Mouse (Mus musculus) layer of hippocampus, postnatal 36 days (tissue): ENCODE data around the gene Crlf1. TPM values are rescaled to one million over a fixed set of nuclear protein-coding genes. Genes with fewer than 3 reads are reported as not detected.

Experiments used
- DNase-seq, 2 experiments: peaks; one replicate each; pipeline ENCODE4 v3.0.0; 2022
- total RNA-seq, 2 experiments: library from RNA; stranded (reverse); gene quantifications; 2 replicates each; pipeline ENCODE4 v1.2.3; 2021

The Crlf1 gene
- total RNA-seq, 2 experiments from 2014 or later, result 42.9 to 45.2 TPM

DNA sequence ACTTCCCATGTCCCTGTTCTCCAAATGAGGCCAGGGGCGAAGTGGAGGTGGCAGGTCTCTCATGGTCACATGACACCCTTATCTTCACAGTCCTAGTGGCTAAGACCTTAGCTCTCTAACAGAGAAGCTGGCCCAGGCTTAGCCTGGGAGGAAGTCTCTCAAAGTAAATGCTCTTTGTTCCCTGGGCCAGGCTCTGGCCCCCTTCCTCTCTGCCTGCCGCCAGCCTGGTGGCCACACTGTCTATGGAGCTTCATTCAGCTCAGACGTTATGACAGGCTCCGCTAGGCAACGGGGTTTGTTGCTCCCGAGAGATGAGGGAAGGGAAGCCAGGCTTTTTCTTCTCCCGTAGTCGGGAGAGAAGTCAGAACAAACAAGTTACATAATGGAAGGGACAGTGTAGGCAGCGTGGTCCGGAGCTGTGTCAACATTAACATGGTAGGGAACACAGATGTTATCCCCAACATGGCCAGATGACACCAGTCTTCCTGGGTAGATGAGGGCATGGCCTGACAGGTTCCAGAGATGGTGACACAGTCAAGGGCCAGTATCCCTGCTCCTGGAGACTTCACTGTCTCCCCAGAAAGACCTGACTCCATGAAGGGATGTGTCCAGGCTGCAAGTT lies 23.6 kb upstream of the Crlf1 start:
- DNase-seq, result no peak

DNA sequence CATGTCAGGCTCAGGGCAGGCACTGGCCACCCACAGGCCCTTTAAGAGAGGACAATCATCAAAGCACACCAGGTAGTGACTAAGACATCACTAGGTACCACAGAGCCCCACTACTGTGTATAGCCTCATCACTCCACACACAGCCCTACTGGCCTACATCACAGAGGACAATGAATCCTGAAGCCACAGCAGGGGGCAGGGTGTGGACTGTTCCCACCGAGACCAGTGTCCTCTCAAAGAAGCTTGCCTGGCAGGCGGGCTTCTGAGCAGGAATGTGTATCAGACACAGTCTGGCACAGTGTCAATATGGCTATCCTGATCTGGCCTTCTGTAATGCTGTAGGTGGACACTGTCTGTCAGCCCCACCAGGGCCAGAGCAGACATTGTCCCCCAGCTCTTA lies 23.0 kb upstream of the Crlf1 start:
- no peak for DNase-seq

DNA sequence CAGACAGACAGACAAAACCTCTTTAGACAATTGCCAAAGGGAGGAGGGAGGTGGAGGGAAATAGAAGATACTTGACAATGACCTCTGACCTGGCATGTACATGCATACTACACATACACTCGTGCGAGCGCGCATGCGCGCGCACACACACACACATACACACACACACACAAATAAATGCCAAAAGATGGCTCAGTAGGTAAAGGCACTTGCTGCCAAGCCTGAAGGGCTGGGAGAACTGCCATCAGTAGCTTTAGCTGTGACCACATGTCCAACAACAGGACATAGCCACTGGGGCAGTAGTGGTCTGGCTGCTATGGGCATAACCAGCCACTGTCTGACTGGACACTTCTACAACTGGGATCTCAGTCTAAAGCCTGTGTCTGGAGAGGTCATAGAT lies 21.1 kb upstream of the Crlf1 start:
- DNase-seq, result no peak

DNA sequence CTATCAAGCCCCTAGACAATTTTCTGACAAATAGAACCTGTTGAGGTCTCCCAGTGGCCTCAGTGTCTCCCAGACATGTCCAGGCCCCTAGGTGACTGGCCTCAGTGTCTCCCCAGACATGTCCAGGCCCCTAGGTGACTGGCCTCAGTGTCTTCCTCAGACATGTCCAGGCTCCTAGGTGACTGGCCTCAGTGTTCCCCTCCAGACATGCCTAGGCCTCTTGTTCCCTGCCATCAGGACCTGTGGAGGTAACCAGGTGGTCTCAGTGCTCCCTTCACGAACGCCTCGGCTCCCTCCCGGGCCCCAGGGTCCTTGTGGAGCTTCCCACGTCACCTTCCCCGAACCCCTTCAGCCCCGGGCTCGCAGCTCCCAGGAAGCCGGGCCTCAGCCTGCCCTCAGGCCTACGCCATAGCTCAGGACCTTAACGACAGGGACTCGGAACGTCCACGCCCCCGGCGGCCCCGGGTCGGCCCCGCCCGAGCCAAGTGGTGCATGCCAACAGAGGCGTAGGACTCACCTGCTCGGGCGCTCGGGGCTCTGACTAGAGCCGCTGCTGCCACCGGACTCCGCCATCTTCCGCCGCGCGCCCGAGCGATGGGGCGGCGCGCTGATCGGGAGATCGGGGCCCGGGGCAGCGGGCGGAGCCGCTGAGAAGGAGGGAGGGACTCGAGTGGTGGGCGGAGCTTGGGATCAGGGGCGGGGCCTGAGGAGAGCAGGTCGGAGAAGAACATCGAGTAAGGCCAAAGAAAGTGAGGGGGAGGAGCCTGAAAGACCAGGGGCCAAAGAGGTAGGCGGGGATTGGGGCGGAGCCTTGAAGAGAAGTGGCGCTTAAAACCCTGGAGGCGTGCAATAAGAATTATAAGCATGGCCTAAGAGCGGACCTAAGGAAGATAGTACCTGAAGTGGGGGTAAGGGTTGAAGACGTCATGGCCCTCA lies 16.4 kb upstream of the Crlf1 start, which contains the start of gene Klhl26:
Gene Klhl26 (minus strand): TSS at position 636 of the 936 bp plus-strand sequence.
- DNase-seq, result peak; percentile 89 to 91

DNA sequence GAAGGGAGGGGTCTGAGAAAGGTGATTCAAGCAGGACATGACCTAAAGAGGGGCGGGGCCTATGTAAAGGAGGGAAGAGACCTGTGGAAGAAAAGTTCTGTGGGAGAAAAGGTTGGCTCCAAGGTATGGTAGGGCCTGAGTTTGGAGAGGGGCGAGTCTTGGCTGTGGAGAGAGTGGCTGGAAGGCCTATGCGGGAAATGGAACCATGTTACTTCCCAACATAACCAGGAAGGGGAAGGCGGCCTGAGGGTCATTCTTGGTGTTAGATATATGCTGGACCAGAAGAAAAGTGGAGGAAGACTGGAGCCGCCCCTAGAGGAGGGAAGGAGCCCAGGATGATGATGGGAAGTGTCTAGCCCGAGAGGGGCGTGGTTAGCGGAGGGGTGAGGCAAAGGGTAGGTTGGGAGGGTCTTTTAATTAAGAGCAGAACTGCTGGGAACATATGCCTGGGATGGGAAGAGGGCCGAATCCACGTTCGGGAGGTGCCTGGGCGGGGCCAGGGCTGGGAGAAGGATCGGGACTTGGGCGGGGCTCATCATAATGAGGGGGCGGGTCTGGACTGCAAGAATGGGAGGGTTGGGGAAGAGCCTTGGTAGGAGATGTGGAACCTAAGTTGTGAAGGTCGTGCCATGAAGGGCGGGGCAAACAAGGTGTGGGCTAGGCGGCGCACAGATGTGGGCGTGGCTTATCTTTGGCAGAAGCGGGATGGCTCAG lies 15.5 kb upstream of the Crlf1 start:
- no peak for DNase-seq

DNA sequence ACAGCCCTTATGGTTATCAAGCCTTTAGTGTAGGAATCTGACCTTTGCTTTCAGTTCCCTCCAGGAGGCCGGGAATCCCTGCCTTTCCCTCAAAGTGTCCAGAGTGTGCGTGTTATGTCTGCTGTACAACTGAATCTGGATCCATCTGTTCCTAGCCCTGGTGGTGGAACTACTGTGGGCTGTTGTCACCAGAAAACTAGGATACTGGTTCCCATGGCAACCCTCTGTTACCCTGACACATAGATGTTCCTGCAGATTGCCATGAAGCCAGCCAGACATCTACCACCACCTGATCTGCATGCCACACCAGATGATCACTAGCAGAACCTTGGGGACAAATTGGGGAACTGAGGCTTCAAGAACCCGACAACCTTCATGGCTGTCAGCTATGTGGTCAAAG lies 11.1 kb upstream of the Crlf1 start:
- peak in 1 of 2 experiments; percentile 67 for DNase-seq

DNA sequence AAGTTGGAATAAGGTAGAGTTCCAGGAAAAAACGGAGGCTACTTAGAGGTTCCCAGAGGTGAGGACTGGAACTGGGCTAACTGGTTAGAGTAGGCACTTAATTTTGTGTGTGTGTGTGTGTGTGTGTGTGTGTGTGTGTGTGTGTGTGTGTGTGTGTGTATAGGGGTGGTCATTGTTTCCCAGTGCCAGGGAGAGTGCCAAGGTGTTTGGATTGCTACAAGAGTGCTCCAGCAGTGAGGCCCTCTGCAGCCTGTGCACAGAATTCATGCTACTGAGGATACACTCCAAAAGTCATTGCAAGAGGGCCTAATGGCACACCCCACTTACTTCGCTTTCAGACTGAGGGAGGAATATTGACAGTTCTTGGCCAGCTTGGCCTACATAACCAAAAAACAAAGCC lies 10.0 kb upstream of the Crlf1 start:
- DNase-seq, result no peak

DNA sequence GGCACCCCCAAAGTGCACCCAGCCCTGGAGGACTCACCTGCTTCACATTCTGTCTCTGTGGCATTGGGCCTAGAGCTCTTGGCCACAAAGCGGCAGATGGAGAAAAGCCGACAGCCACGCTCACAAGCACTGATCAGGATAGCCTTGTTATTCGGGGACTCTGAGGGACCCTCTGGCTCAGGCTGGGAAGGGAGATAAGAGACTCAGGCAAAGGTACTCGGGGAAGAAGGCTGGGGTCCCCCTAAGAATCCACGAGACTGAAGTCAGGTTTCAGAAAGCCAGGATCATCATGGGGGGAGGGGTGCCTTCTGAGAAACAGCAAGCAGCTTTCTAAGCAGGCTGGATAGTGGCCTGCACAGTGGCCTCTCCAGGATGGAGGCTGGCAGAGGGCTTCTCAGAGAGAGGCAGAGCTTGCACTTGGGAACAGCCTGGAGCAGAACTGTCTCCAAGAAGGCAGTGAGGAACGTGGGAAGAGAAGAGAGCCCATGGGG lies 6.7 kb upstream of the Crlf1 start:
- no peak for DNase-seq

DNA sequence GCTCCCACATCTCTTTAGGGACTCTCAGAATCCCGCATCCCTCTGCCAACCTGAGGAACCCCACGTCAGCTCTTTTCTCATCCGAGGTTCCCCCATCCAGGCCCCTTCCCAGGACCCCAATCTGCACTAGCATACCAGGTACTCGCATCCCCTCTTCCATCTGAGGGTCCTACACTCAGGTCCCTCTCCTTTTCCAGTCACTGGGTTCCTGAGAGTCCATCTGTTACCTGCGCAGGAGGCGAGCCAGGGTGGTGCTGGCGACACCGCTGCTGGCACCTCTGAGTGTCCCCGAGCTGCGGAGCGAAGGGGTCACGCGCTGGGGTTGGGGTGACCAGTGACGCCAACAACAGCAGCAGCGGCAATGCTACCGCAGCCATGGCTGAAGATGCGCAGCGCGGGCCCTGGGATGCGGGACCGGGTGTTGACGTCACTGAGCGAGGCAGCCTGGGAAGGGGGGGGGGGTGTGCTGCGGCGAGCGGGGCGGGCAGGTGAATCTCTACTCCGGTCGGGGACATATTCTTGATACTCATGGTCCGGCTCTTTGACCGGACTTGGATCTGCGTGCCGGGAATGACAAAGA lies 5.9 kb upstream of the Crlf1 start, which contains the start of gene Tmem59l:
Gene Tmem59l (minus strand): TSS at position 418 of the 580 bp plus-strand sequence.
- no peak for DNase-seq

DNA sequence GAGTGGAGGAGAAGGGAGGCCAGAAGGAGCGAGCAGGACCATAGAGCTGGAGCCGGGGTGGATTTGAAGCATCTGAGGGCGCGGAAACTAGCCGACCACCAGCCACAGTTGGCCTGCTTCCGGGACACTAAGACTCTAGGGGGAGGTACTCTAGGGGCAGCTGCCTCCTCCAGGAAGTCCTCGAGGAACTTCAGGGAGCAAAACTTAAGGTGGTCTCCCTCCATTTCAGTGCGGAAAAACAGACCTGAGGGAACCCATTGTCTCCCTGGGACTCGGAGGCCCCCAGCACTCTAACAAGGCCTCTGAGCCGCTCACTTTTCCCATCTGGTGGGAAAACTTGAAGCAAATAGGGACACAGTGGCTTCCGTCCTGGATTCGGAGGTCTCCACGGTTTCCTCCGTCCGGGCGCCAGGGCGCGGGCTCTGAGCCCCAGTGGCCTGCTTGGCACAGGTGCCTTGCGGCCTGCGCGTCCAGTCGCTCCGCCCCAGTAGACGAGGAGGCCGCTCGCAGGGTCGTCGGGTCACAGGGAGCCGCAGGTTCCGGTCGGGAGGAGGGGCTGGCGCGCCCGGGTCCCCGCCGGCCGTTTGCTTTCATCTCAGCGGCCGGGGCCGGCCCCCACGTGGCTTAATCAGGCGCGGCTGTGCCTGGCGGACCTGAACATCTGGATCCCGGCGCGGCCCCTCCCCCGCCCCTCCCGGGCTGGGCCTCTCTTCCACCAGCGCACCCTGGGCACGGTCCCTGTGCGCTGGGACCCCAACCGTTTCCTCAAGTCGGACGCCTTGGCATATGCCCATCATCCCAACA lies 4.8 kb upstream of the Crlf1 start:
- no peak for DNase-seq

DNA sequence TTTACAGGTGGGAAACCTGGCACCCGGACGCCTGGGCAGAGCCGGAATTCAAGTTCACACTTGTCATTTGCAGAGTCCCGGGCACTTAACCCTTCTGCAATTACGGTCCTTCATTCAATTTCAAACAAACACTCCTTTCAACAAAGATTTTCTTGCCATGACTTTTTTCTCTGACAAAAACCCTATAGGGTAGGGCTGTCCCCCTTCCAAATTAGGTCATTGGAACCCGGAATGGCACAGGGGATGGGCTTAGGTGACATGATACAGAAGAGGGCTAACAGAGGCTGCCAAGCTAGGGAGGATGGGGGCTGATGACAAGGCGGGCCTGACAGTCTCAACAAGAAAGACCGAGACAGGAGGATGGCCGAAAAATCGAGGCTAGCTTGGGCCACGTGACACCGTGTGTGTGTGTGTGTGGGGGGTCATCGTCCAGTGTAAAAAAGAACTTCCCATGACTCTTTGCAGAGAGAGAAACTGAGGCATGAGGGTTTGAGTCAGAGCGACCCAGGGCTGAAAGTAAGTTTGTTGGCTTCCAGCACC lies 4.0 kb upstream of the Crlf1 start:
- no peak for DNase-seq

DNA sequence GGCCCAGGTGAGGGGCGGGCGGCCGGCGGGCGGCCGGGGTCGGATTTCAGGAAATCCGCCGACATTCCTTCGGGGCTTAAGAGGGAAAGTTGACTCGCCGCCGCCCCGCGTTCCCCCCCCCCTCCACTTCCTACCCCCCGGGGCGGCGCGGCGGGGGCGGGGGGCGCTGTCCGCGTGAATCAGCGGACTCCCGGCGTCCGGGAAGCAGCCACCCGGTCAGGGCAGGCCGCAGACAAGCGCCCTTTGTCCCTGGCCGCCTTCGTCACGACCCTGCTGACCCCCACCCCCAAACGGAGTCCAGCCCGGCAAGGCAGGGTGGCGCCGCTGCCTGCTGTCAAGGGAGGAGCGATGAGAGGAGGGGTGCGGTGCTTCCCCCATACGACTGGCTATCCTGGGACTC lies 3.4 kb upstream of the Crlf1 start:
- no peak for DNase-seq

DNA sequence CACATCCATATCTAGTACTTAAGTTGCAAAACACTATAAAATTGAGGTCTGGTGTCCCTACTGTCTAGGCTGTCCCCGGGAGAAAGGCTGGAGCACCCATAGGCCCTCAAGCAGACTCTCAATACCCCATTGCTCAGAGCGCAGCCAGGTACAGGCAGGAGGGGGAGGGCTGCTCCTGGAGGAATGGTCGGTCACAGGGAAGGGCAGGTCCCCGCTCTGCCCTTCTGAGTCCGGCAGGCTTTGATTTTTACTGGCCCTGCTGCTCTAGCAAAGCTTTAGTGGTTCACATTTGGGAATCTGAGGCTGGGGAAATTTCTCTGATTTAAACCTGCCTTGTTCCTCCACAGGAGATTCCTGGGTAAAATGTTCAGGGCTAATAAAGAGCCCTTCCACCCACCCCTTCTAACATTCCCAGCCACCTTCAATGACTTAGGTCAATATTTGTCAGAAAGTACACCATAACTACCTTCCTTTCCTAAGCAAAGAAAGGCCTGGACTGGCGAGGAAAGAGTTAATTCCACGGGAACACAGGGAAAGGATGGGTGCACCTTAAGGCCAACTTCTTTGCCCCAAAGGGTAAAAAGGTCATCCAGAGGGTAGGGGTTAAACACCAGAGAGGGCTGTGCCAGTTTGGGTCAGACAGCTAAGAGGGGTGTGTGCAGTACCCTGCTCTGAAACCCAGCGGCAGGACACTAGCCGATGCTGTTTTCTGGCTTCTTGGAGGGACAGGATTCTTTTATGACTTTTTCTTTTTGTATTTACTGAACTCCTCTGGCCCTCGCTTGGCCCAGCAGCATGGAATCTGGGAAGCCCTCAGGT lies 2.7 kb upstream of the Crlf1 start:
- no peak for DNase-seq

DNA sequence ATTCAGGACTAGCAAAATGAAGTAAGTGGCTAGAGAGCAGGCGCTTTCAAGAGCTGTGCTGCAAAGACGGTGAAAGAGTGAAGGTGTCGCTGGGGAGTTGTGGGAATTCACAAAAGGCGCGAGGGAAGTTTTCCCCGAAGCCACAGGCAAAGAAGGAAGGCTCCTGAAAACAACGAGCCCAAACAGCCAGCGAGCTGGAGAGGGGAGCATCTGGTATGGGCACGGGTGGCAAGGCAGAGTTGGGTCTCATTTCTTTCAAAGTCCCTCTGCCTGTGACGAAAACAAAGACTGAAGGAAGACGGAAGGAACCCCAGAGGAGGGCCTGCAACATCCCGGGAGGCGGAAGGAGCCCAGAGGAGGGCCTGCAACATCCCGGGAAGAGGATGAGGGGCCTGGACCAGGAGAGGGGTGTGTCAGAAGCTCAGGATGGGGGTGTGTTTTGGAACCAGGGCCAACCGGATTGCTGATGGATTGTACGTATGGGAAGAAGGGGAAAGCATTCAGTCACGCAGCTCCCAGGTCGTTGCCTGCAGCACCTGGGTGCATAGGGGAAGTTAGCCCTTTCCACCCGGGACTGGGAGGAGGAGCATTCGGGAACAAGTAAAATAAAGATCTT lies 2.0 kb upstream of the Crlf1 start:
- DNase-seq, result no peak

DNA sequence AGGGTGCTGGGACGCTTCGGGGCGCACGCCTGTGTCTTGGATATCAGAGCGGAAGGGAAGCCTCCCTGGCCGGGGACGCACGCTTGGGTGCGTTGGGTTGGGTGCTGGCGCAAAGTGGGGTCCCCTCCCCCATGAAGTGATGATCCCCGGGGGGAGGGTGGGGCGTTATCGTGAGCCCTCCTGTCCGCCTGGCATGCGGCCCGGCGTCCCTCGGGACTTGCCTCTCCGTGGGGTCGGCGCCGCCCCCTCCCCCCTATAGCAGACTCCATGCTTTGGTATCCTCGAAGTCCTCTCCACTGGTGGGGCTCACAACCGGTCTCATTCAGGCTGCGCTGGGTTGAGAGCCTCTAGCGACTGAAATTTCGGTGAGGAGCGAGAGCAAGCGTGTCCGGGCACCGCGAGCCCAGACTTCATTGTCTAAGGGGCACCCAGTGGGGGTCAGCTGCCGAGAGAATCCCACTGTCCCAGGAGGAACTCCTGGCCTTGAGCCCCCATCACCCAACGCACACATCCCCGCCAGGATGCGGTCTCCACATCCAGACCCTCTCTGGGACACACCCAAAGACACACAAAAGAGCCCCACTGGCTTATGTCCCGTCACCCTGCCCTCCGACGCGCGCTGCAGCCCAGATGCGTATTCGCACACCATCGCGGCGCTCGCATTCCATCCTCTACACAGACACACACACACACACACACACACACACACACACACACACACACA lies 896 bp downstream of the Crlf1 start:
- DNase-seq, result no peak

DNA sequence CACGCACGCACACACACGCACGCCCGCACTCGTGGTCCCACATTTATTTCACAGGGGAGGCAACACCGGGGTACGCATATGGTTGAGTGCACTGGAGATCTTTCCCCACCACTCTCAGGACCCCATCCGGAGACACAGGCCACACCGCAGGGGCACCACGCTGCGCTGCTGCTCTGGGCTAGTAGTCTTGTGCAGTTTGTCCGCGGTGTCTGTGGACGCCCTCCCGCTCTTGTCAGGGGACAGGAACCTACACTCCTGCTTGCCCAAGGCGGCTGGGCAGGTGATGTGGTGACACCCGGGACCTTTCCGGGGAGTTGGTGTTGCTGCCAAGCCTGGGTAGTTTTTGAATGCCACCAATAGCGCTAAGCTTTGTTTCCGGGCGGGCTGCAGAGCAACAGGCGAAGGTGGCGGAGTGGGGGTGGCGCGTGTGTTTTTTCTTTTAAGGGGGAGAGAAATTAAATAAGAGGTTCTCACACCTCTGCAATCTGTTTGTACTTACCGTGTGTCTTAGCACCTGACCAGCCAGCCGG lies 1.5 kb downstream of the Crlf1 start:
- DNase-seq, result no peak

DNA sequence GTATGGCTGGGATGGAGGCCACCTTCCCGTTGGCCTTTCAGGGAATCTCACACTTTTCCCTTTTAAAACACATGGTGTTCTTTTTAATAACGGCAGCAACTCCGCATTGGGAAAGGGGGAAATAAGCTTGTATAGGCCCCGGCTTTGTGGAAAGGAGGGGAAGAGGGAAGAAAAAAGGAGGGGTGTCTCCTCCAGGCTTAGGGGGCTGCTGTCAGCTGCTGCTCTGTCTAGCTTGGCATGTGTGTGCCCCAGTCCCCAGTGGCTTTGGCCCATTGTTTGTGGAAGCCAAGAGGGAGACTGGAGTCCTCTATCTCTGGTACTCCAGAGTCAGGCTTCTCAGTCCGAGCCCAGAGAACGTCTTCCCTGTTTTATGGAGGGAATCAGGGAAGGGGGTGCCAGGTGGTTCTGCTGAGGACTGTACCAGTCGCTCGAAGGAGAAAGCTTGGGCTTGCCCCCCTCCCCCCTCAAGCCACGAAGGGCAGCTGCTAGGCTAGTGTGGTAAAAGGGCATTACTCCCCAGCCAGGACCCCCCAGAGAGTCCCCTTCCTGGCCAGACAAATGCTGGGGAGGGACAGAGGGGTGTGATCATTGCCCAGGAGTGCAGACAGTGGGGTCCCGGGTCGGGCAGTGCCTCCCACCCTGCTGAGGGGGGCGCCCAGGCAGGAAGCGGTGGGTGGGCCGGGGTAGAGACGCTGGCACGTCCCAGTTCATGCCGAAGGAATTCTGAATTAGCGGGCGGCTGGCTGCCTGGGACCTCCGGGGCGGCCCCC lies 2.2 kb downstream of the Crlf1 start:
- DNase-seq, result no peak

DNA sequence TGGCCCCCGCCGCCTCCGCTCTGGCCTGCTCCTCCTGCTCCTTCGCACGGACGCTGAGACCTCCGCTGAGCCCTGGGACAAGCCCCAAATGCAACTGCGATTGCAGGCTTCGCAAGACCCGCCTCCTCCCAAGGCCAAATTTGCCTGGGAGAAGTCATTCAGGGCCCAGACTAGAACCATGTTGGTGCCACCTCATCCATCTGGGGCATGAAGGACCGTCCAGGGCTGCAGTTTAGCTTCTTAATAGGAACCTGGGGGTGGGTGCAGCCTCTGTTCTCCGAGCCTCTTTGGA lies 2.8 kb downstream of the Crlf1 start:
- no peak for DNase-seq
